ENCODE assay signal across 7 mouse cellular contexts in the genomic region with DNA sequence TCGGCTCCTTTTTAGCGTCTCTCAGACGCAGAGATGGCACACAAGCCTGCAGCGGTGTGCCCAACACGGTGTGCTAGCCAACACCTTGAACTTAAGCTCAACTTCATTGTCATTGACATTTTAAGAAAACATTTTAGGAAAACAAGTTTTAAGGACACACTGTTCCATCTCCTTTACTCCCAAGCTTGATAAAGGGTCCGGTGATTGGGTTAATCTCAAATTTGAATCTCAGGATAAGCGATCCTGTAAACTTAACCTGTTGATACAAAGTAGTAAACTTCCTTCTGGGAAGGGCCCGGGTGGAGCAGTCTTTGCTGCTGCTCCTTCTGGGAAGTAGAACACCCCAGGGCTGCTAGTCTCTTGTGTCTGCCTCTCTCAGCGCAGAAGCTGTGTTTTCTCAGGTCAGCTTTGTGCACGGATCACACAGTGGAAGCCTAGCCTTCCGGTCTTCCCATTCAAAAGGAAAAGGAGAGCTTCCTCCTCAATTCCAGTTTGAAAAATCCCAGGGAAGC.
DNase-seq lines count a peak whose midpoint lies in the region; ATAC-seq and TF ChIP-seq lines count a peak whose summit lies in the region.

No protein-coding gene starts in this region.

- no peak overlapping the region for H3K4me3 ChIP-seq in heart, embryonic 15.5 days
- no peak overlapping the region for H3K4me3 ChIP-seq in lung, postnatal 0 days (ENCODE audit: low read depth, low read length)
- no peak overlapping the region for H3K4me3 ChIP-seq in intestine, embryonic 16.5 days (ENCODE audit: low read length)
- H3K4me3 ChIP-seq in stomach, embryonic 16.5 days (replicated peaks; ENCODE audit: low read length) = no peak overlapping the region

- peaks cover 30% of the 10 kb centered on the region for H3K4me1 ChIP-seq in heart, embryonic 15.5 days (replicated peaks)
- peaks cover 17% of the 10 kb centered on the region; the same call in 1 of the 2 replicates for H3K4me1 ChIP-seq in lung, postnatal 0 days (ENCODE audit: insufficient read depth, low read depth, low read length)
- H3K4me1 ChIP-seq in intestine, embryonic 16.5 days (ENCODE audit: control insufficient read depth, insufficient read depth, low read length) = peaks cover 52% of the 10 kb centered on the region
- peaks cover 19% of the 10 kb centered on the region for H3K4me1 ChIP-seq in stomach, embryonic 16.5 days (ENCODE audit: control insufficient read depth, insufficient read depth, low read length)

- 58% methylated on average over 11 of the region's 11 CpGs for WGBS in heart, embryonic 15.5 days
- WGBS in lung, postnatal 0 days = 60% methylated on average over 11 of the region's 11 CpGs
- 63% methylated on average over 11 of the region's 11 CpGs for WGBS in intestine, embryonic 16.5 days
- 67% methylated on average over 11 of the region's 11 CpGs for WGBS in stomach, embryonic 16.5 days

- peak; percentile 95 for TF ChIP-seq EP300 in lung, postnatal 0 days (IDR thresholded peaks at IDR 0.05)

- 0 out of 2 replicates have a peak, but pooled peaks have one; percentile 20 for ATAC-seq in heart, embryonic 15.5 days (replicated peaks; ENCODE audit: insufficient number of reproducible peaks, insufficient read depth, low FRiP score, low read depth)
- ATAC-seq in lung, postnatal 0 days = peak; percentile 48
- ATAC-seq in intestine, embryonic 16.5 days = no peak
- no peak for ATAC-seq in stomach, embryonic 16.5 days (ENCODE audit: insufficient read depth, low FRiP score)

- no peak for DNase-seq in heart, adult 8-10 months (ENCODE audit: low spot score)
- no peak for DNase-seq in lung, postnatal 0 days (ENCODE audit: low spot score)
- DNase-seq in lung, postnatal 4 days = no peak
- no peak for DNase-seq in spleen, adult 18-20 months

- H3K9ac ChIP-seq in heart, embryonic 15.5 days = no peak overlapping the region
- no peak overlapping the region for H3K9ac ChIP-seq in lung, postnatal 0 days (replicated peaks; ENCODE audit: low read depth)
- peak overlapping the region; percentile 23; the same call in 1 of the 2 replicates for H3K9ac ChIP-seq in intestine, embryonic 16.5 days (ENCODE audit: low read depth, low read length)
- H3K9ac ChIP-seq in stomach, embryonic 16.5 days (ENCODE audit: low read length) = no peak overlapping the region

- peak overlapping the region; percentile 47 for H3K4me2 ChIP-seq in heart, embryonic 15.5 days
- peak overlapping the region; percentile 22; the same call in 1 of the 2 replicates for H3K4me2 ChIP-seq in lung, postnatal 0 days (replicated peaks; ENCODE audit: low read depth, low read length)
- H3K4me2 ChIP-seq in intestine, embryonic 16.5 days (ENCODE audit: low read depth, low read length) = 0 out of 2 replicates have a peak overlapping the region, but pooled peaks have one; percentile 10
- peak overlapping the region; percentile 4; the same call in 1 of the 2 replicates for H3K4me2 ChIP-seq in stomach, embryonic 16.5 days (ENCODE audit: low read depth, low read length)

- H3K9me3 ChIP-seq in heart, embryonic 15.5 days (replicated peaks) = no peaks in the 10 kb centered on the region
- H3K9me3 ChIP-seq in lung, postnatal 0 days (ENCODE audit: low read length) = no peaks in the 10 kb centered on the region
- no peaks in the 10 kb centered on the region for H3K9me3 ChIP-seq in intestine, embryonic 16.5 days (ENCODE audit: control insufficient read depth, low read length)
- H3K9me3 ChIP-seq in stomach, embryonic 16.5 days (replicated peaks; ENCODE audit: control insufficient read depth, low read length) = no peaks in the 10 kb centered on the region

- H3K36me3 ChIP-seq in heart, embryonic 15.5 days = no peaks in the 10 kb centered on the region
- no peaks in the 10 kb centered on the region for H3K36me3 ChIP-seq in lung, postnatal 0 days (ENCODE audit: insufficient read depth, low read length)
- no peaks in the 10 kb centered on the region for H3K36me3 ChIP-seq in intestine, embryonic 16.5 days (ENCODE audit: control insufficient read depth, insufficient read depth, low read length)
- H3K36me3 ChIP-seq in stomach, embryonic 16.5 days (ENCODE audit: control insufficient read depth, insufficient read depth, low read length) = no peaks in the 10 kb centered on the region

- peak overlapping the region; percentile 37 for H3K27ac ChIP-seq in heart, embryonic 15.5 days
- H3K27ac ChIP-seq in lung, postnatal 0 days (ENCODE audit: low read length) = peak overlapping the region; percentile 75
- peak overlapping the region; percentile 77 for H3K27ac ChIP-seq in intestine, embryonic 16.5 days (ENCODE audit: low read length)
- peak overlapping the region; percentile 46; the same call in 1 of the 2 replicates for H3K27ac ChIP-seq in stomach, embryonic 16.5 days (ENCODE audit: low read length)

- TF ChIP-seq CTCF in lung, postnatal 0 days (IDR thresholded peaks at IDR 0.05) = no peak

- H3K27me3 ChIP-seq in heart, embryonic 15.5 days = peaks cover 80% of the 10 kb centered on the region
- H3K27me3 ChIP-seq in lung, postnatal 0 days (replicated peaks; ENCODE audit: insufficient read depth, low read length) = no peaks in the 10 kb centered on the region
- no peaks in the 10 kb centered on the region for H3K27me3 ChIP-seq in intestine, embryonic 16.5 days (replicated peaks; ENCODE audit: control insufficient read depth, insufficient read depth, low read length)
- no peaks in the 10 kb centered on the region for H3K27me3 ChIP-seq in stomach, embryonic 16.5 days (ENCODE audit: control insufficient read depth, insufficient read depth, low read length)

Comparison
In these comparisons a context has a peak if more than half of its experiments do, and no peak if none do; other contexts are left out.
1. ATAC-seq: peak in heart, embryonic 15.5 days (single experiment) and lung, postnatal 0 days (single experiment); none in intestine, embryonic 16.5 days (single experiment) and stomach, embryonic 16.5 days (single experiment).
2. Peak in every context shown above with its lines, with median percentiles within 50 percentile points of each other: H3K27ac ChIP-seq and H3K4me2 ChIP-seq.